Mouse (Mus musculus) limb, embryonic 15.5 days (tissue): Measurements from ENCODE around the gene Ilf2. TPM values are rescaled to one million over a fixed set of nuclear protein-coding genes. Genes with fewer than 3 reads are reported as not detected.

ENCODE experiments used
- ATAC-seq: fragments of 200-750 bp; cut with Nextera tagmentation; 2 replicates; pipeline ENCODE4 v1.8.0; 2017; ENCODE audit warnings: low read depth, moderate TSS enrichment; ENCODE audit not compliant: insufficient number of reproducible peaks, low FRiP score, low TSS enrichment
- H3K27ac ChIP-seq: fragments of 300-500 bp; sonication (generic); 2 replicates; pipeline ENCODE4 v1.5.1; 2015; ENCODE audit warnings: moderate library complexity, mild to moderate bottlenecking, inconsistent platforms
- H3K27me3 ChIP-seq: fragments of 300-500 bp; sonication (generic); 2 replicates; pipeline ENCODE4 v1.6.1; 2015; ENCODE audit warnings: inconsistent platforms
- H3K36me3 ChIP-seq: fragments of 300-500 bp; sonication (generic); 2 replicates; pipeline ENCODE4 v1.6.1; 2015; ENCODE audit warnings: inconsistent platforms
- H3K4me1 ChIP-seq: fragments of 300-500 bp; sonication (generic); 2 replicates; pipeline ENCODE4 v1.6.1; 2015; ENCODE audit warnings: inconsistent platforms
- H3K4me2 ChIP-seq: fragments of 300-500 bp; sonication (generic); 2 replicates; pipeline ENCODE4 v1.6.1; 2015; ENCODE audit warnings: mild to moderate bottlenecking, inconsistent platforms
- H3K4me3 ChIP-seq: fragments of 300-500 bp; sonication (generic); 2 replicates; pipeline ENCODE4 v1.5.1; 2015; ENCODE audit warnings: mild to moderate bottlenecking, inconsistent platforms
- H3K9ac ChIP-seq: fragments of 300-500 bp; sonication (generic); 2 replicates; pipeline ENCODE4 v1.6.1; 2015; ENCODE audit warnings: inconsistent platforms
- H3K9me3 ChIP-seq: fragments of 300-500 bp; sonication (generic); 2 replicates; pipeline ENCODE4 v1.6.1; 2016; ENCODE audit warnings: inconsistent platforms
- WGBS: fragments of 180-500 bp; shearing (Covaris S2); methylation state at CpG from one replicate; pipeline ENCODE4 v1.1.7; 2015; 5-methylcytosine and 5-hydroxymethylcytosine counted together
- polyA plus RNA-seq: library from polyadenylated mRNA; unstranded; fragments of >200 nt; fragmentation: Nextera tagmentation; extraction: Ambion mirVana; gene quantifications from 2 replicates; pipeline ENCODE4 v1.2.1, GENCODE M21; 2015

The Ilf2 gene
- polyA plus RNA-seq, 1 experiment from 2014 or later = 176 TPM

DNA sequence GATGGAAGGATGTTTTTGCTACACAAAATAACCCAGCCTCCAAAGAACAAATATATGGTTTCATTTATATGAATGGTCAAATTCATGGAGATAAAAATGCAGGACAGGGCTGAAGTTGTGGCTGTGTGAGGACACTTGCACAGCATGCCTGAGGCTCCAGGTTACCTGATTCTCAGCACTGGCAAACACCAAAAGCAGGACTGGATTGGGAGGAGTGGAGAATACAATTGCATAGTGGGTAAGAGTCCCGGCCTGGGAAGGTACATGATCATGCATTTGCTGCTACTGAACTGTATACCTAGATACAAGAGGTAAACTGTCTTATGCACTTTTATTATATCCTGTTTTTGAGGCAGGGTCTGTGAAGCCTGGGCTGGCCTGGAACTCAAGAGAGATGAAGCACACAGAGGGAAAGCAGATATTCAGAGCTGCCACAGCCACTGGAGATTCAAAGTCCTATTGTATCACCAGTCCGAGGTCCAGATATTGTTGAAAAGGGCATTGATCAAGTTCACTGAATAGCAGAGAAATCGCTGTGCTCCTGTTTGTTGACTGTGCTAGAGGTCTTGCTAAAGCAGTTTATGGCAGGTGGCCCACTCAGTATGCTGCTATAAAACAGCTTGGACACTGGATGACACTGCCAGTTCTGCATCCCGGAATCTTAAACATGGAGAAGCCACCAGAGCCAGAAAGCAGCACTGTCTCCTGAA is 18.1 kb downstream of the Ilf2 start:
- H3K27ac ChIP-seq = no peak overlapping the region
- ATAC-seq = no peak
- 65% methylated on average over 4 of the region's 4 CpGs for WGBS
- H3K4me2 ChIP-seq = no peak overlapping the region
- no peaks in the 10 kb centered on the region for H3K9me3 ChIP-seq
- H3K4me1 ChIP-seq = peaks cover 6% of the 10 kb centered on the region; the same call in 1 of the 2 replicates
- no peak overlapping the region for H3K4me3 ChIP-seq
- no peak overlapping the region for H3K9ac ChIP-seq
- peaks cover 42% of the 10 kb centered on the region for H3K36me3 ChIP-seq
- no peaks in the 10 kb centered on the region for H3K27me3 ChIP-seq

DNA sequence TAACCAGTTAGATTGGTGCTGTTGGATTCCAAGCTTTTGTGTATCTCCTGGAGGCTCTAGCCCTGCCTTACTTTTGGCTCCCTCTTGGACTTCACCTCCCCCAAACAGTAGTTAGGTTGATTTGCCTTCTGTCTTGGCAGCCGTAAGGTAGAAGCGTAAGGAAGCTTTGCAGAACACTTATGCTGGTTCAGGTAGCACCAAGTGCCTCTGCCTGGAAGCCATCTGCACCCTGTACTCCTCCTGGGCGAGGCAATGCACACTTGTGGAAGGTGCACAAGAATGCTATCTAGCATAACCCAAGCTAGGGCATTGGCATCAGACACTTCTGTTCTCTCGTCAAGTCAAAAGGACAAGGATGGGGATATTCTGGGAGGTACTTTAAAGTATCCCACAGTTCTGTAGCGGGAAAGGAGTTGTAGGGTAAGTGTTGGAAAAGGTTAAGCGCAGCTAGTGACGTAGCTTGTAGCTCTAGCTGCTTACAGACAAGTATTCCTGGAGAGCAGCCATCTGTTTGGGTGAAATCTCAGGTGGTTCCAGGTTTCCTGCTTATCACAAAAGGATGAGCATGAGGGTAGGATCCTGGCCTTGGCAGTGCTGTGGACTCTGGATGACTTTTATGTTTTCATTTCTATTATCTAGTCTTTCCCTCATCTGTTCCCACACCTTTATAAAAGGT is 20.1 kb downstream of the Ilf2 start:
- Histone ChIP-seq H3K36me3 (peaks cover 52% of the 10 kb centered on the region), H3K4me1 (no peaks in the 10 kb centered on the region), H3K9me3 (no peaks in the 10 kb centered on the region), H3K27me3 (no peaks in the 10 kb centered on the region), H3K9ac (no peak overlapping the region), H3K4me3 (no peak overlapping the region), H3K27ac (no peak overlapping the region), H3K4me2 (no peak overlapping the region)
- no peak for ATAC-seq
- 86% methylated on average over 7 of the region's 7 CpGs for WGBS

DNA sequence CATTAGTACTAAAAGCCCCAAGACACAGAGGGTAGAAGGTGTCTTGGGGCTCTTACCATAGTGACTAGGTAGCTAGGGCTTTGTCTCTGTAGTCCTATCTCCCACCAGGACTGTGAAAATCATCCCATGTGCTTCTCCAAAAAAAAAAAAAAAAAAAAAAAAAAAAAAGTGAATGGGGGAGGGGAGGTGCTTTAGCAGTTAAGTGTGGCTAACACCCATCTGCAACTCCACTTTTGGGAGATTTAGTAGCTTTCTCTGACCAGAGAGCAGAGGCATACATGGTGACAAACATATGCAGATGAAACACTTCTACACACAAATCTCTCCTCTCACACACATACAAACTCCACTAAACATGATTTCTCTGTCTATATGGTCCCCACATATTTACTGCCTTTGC is 21.7 kb downstream of the Ilf2 start:
- no peak for ATAC-seq
- peaks cover 67% of the 10 kb centered on the region for H3K36me3 ChIP-seq

DNA sequence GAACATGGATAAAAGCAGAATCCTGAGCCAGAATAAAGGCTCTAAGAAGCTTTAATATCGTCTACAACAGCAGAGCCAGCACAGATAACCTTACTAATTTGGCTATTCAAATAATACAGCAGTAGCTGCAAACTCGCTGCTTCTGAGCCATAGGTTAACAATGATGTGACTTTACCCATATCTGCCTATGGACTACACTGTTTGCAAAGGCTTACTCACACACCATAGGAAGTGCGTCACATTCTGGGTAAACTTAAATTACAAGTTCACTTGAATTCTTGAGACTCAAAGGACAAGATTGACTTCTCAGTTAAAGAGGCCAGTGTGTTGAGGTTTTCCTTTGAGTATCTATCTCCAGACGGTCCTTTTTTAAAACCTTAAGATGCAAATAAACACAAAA is 27.5 kb downstream of the Ilf2 start:
- peaks cover 80% of the 10 kb centered on the region for H3K36me3 ChIP-seq
- 84% methylated on average over 4 of the region's 4 CpGs for WGBS

More for the DNA sequence above, 21.7 kb downstream of the Ilf2 start:
- Histone ChIP-seq H3K9ac (no peak overlapping the region), H3K4me1 (no peaks in the 10 kb centered on the region), H3K27me3 (no peaks in the 10 kb centered on the region), H3K9me3 (no peaks in the 10 kb centered on the region), H3K4me2 (no peak overlapping the region), H3K4me3 (no peak overlapping the region), H3K27ac (no peak overlapping the region)

DNA sequence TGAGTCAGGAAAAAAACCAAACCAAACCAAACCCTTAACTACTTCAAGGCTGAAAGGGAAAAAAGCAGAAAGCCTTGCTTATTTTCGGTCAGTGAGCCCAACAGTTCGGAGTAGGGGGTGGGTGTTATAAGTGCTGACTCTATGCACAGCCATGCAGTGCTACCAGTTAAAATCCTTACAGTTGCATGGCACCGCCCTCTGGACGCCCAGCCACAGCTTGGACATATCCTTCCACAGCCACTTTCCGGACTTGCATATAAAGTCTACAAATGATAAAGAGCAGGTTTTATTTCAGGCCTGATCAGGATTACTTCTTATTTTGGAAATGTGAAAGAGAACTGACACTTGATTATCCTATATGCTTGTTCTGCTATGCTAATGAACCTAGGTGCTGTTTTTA is 29.3 kb downstream of the Ilf2 start:
- WGBS = 80% methylated on average over 5 of the region's 5 CpGs
- Histone ChIP-seq H3K4me3 (no peak overlapping the region), H3K4me2 (no peak overlapping the region)

More for the DNA sequence above, 27.5 kb downstream of the Ilf2 start:
- ATAC-seq = no peak
- Histone ChIP-seq H3K27me3 (no peaks in the 10 kb centered on the region), H3K9ac (no peak overlapping the region), H3K4me2 (no peak overlapping the region), H3K4me3 (no peak overlapping the region), H3K4me1 (peaks cover 12% of the 10 kb centered on the region), H3K27ac (no peak overlapping the region), H3K9me3 (no peaks in the 10 kb centered on the region)

DNA sequence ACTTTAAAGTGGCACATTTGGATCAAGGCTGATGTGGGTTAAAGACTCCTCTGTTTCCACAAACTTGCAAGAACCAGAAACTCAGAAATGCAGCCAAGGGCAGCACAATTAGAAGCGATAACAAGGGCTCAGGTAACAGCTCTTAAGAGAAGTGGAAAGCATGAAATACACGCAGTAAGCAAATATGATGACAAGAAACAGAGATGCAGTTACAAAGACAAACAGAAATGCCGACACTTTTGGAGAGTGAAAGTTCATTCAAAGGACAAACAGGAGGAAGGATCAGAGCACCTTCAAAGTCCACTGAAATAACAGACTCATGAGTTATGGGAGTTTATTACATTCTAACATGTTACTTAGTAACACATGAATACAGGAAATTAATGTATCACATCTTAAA is 30.4 kb downstream of the Ilf2 start:
- WGBS = 76% methylated on average over 3 of the region's 3 CpGs
- H3K4me1 ChIP-seq = peaks cover 12% of the 10 kb centered on the region
- H3K4me3 ChIP-seq = no peak overlapping the region
- H3K9me3 ChIP-seq = no peaks in the 10 kb centered on the region
- H3K36me3 ChIP-seq = peaks cover 56% of the 10 kb centered on the region
- no peak overlapping the region for H3K4me2 ChIP-seq
- no peak for ATAC-seq
- no peak overlapping the region for H3K9ac ChIP-seq
- no peaks in the 10 kb centered on the region for H3K27me3 ChIP-seq
- H3K27ac ChIP-seq = no peak overlapping the region

More for the DNA sequence above, 29.3 kb downstream of the Ilf2 start:
- Histone ChIP-seq H3K9ac (no peak overlapping the region), H3K27me3 (no peaks in the 10 kb centered on the region), H3K4me1 (peaks cover 12% of the 10 kb centered on the region), H3K9me3 (no peaks in the 10 kb centered on the region), H3K36me3 (peaks cover 64% of the 10 kb centered on the region), H3K27ac (no peak overlapping the region)
- ATAC-seq = no peak

DNA sequence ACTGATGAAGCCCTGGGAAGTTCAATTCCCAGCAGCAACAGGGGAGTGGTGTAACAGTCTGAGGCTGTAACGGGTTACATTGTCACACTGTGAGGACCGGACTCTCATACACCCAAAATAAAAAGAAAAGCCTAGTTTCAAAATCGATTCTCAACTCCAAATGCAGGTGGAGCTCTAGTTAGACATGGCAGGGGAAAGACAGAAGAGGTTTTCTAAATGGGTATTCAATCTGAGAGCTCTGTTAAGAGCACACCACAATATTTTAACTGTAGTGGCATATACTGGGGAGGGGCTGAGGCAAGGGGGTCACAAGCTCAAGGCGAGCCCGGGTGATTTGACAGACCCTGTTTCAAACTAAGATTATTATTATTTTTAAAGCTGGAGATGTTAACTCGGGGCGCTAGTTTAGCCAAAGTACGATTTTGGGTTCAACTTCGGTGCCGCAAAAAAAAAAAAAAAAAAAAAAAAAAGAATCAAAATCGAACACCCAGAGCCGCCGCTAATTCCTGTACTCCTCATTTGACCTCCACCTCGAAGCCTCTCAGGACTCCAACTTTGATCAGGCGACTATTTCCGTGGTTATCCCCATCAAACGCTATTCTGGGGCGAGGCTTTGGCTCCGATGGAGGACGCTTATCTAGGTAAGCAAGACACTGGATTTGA is 32.5 kb downstream of the Ilf2 start:
- 2% methylated on average over 20 of the region's 20 CpGs for WGBS
- no peak for ATAC-seq

DNA sequence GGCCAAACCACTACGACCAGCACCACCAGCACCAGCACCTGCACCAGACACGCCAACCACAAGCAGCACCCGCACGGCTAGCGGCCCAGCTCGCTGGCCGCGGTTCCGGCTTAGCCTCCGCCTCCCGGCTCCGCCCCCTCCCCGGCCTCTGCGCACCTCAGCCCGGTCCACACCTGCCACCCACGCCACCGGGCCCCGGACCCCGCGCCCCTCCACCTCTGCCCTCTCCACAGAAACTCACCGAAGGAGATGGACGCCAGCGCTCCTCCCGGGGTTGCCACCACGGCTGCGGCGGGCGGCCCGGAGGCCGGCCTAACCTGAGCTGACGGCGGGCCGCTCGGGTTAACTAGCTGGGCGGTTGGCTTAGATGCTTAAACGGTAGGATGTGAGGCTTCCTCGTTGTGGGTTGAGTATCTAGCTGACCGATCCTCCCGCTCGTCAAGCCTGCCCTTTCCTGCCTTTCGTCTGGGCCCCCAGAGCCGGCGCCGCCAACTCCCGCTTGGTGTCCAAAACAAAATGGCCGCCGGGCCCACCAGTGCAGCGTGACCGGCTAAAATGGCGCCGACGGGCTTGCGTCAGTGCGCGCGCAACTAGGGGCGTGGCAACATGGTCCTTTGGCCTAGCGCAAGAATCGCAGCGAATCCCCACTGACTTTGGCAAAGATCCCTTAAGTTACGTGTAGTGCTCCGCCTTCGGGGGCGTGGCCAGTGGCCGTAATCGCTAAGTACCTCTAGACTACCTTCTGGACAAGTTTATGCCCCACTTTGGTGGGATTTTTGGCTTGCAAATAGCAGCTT is 33.2 kb downstream of the Ilf2 start, which contains the start of gene Chtop:
Chtop (minus strand) TSS at position 549 of the 797 bp plus-strand sequence.
- peaks cover 21% of the 10 kb centered on the region for H3K4me1 ChIP-seq
- WGBS = under 1% methylated on average over 66 of the region's 66 CpGs

More for the DNA sequence above, 32.5 kb downstream of the Ilf2 start:
- peak overlapping the region; percentile 97 for H3K9ac ChIP-seq
- H3K36me3 ChIP-seq = peaks cover 38% of the 10 kb centered on the region
- peaks cover 14% of the 10 kb centered on the region for H3K4me1 ChIP-seq
- H3K4me3 ChIP-seq = peak overlapping the region; percentile 89
- no peaks in the 10 kb centered on the region for H3K9me3 ChIP-seq
- H3K27ac ChIP-seq = peak overlapping the region; percentile 94
- peak overlapping the region; percentile 56 for H3K4me2 ChIP-seq
- 0 out of 2 replicates have a peak, but pooled peaks cover 10% of the 10 kb centered on the region for H3K27me3 ChIP-seq

DNA sequence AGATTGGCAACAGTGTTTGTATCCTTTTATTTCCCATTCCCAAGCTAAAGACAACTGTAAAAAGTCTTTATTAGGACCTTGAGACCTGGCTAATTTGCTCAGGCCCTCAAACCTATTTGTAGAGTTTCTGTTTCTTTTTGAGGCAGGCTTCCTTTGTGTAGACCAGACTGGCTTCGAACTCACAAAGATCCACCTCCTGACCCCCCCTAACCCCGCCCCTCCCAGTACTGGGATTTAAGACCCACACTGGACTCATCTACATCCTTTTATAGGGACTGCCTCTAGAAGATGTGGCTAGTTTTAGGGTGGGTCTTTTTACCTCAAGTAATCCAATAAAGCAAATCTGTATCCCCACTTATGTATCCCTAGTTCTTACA is 33.8 kb downstream of the Ilf2 start:
- WGBS = 23% methylated on average over 2 of the region's 2 CpGs
- Histone ChIP-seq H3K4me2 (peak overlapping the region; percentile 40), H3K4me3 (peak overlapping the region; percentile 89), H3K9me3 (no peaks in the 10 kb centered on the region), H3K36me3 (peaks cover 27% of the 10 kb centered on the region), H3K27ac (peak overlapping the region; percentile 94), H3K4me1 (peaks cover 27% of the 10 kb centered on the region), H3K27me3 (0 out of 2 replicates have a peak, but pooled peaks cover 10% of the 10 kb centered on the region), H3K9ac (no peak overlapping the region)
- ATAC-seq = no peak

More for the DNA sequence above, 33.2 kb downstream of the Ilf2 start, which contains the start of gene Chtop:
- H3K4me2 ChIP-seq = peak within 1 kb of the TSS; percentile 56
- H3K27me3 ChIP-seq = 0 out of 2 replicates have a peak, but pooled peaks cover 10% of the 10 kb centered on the region
- H3K9me3 ChIP-seq = no peaks in the 10 kb centered on the region
- peak; percentile 91 for ATAC-seq
- H3K4me3 ChIP-seq = peak within 1 kb of the TSS; percentile 89
- H3K36me3 ChIP-seq = peaks cover 32% of the 10 kb centered on the region
- peak within 1 kb of the TSS; percentile 94 for H3K27ac ChIP-seq
- H3K9ac ChIP-seq = peak within 1 kb of the TSS; percentile 97

DNA sequence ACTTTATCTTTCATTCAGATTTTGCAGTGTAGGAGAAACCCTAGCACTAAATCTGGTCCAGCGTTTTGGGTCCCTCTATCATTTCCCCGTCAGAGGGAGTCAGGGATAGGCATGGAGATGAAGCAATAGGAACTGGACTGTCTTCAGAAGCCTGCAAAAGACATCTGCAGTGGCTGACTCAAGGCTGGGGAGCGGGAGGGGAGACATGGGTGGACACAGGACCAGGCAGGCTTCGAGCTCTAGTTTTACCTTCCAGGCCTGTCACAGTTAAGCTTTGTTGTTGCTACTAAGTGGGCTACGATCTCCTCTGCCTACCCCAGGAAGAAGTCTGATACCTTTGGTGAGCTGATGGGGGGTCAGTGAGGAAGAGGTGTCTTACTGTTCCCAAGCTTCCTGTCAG is 36.4 kb downstream of the Ilf2 start:
- Histone ChIP-seq H3K36me3 (peaks cover 5% of the 10 kb centered on the region), H3K4me2 (no peak overlapping the region), H3K9me3 (no peaks in the 10 kb centered on the region), H3K4me1 (peaks cover 37% of the 10 kb centered on the region), H3K4me3 (no peak overlapping the region), H3K9ac (no peak overlapping the region), H3K27me3 (0 out of 2 replicates have a peak, but pooled peaks cover 10% of the 10 kb centered on the region), H3K27ac (no peak overlapping the region)
- no peak for ATAC-seq
- WGBS = 81% methylated on average over 5 of the region's 5 CpGs

DNA sequence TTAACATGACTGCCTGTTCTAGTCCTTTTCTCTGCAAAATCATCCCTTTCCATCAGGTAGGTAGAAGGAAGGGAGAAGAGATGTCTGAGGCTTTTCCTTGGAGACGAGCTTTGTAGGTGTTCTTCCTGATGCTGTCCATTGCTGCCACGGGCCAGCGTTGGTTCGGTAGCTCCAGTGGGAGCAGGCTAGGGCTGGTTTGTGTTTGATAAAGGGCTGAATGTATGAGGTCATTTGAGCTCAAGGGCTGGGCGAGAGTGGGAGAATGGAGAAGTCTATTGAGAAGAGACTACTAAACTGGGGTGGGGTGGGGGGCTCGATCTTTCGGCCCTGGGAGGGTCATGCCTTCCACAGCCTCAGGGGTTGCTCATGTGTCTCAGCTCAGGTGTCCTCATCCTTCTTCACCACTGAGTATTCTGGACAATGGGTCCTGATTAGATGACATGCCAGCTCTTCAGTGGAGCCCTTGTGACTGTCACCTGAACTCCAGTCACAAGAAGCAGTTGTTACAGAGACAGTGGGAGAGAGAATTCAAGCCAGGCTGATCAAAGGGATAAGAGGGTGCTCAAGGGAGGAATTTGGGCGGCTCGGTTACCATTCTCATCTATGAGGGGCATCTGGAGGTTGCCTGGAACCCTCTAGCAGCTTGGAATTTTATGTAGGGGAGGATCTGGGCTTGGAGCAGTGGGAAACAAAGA is 37.2 kb downstream of the Ilf2 start:
- Histone ChIP-seq H3K4me2 (peak overlapping the region; percentile 75; the same call in 1 of the 2 replicates), H3K4me3 (0 out of 2 replicates have a peak overlapping the region, but pooled peaks have one; percentile 44), H3K9ac (no peak overlapping the region), H3K27ac (no peak overlapping the region), H3K4me1 (peaks cover 29% of the 10 kb centered on the region), H3K27me3 (0 out of 2 replicates have a peak, but pooled peaks cover 10% of the 10 kb centered on the region), H3K9me3 (no peaks in the 10 kb centered on the region), H3K36me3 (no peaks in the 10 kb centered on the region)
- ATAC-seq = no peak
- 78% methylated on average over 9 of the region's 9 CpGs for WGBS
